Mouse (Mus musculus): Measurements from ENCODE around the gene Slc35f3. TPM values are rescaled to one million over a fixed set of nuclear protein-coding genes. Genes with fewer than 3 reads are reported as not detected.

Slc35f3 gene
- total and polyA plus RNA-seq, 2 experiments from 2014 or later, result 6.1 to 6.5 TPM

- WGBS, result 80% methylated on average over 3 of the region's 3 CpGs
- no peaks in the 10 kb centered on the region for H3K9me3 ChIP-seq (ENCODE audit: low read length)
- ATAC-seq, result no peak
- peaks cover 5% of the 10 kb centered on the region for H3K4me1 ChIP-seq (ENCODE audit: insufficient read depth, low read length)
- H3K27ac ChIP-seq, result no peak overlapping the region
- H3K27me3 ChIP-seq (ENCODE audit: insufficient read depth, low read length), result no peaks in the 10 kb centered on the region
- no peak overlapping the region for H3K9ac ChIP-seq (replicated peaks; ENCODE audit: low read length)
- no peak overlapping the region for H3K4me2 ChIP-seq (ENCODE audit: low read depth, low read length)
- TF ChIP-seq CTCF (IDR thresholded peaks at IDR 0.05; ENCODE audit: low read depth), result no peak
- H3K36me3 ChIP-seq (ENCODE audit: insufficient read depth, low read length), result peaks cover 6% of the 10 kb centered on the region
- no peak for DNase-seq (ENCODE audit: low spot score)
- no peak overlapping the region for H3K4me3 ChIP-seq (ENCODE audit: low read length)
Observed at GRCm38 (mm10) chr8:126420834-126421233, 122.5 kb downstream of the Slc35f3 start.

- TF ChIP-seq CTCF (IDR thresholded peaks at IDR 0.05; ENCODE audit: low read depth), result no peak
- under 1% methylated on average over 61 of the region's 61 CpGs for WGBS
Observed at GRCm38 (mm10) chr8:126422174-126422919, 124.0 kb downstream of the Slc35f3 start, which contains the start of gene Coa6. Gene Coa6 (plus strand): TSS chr8:126422515.

GRCm38 (mm10) chr8:126422920-126423300 lies 124.6 kb downstream of the Slc35f3 start:
- TF ChIP-seq CTCF (IDR thresholded peaks at IDR 0.05; ENCODE audit: low read depth), result no peak
- ATAC-seq (peak; percentile 63), DNase-seq (ENCODE audit: low spot score) (peak; percentile 57)
- Histone ChIP-seq H3K36me3 (ENCODE audit: insufficient read depth, low read length) (peaks cover 26% of the 10 kb centered on the region), H3K27ac (peak overlapping the region; percentile 80), H3K4me3 (ENCODE audit: low read length) (peak overlapping the region; percentile 64), H3K4me2 (ENCODE audit: low read depth, low read length) (peak overlapping the region; percentile 84), H3K4me1 (ENCODE audit: insufficient read depth, low read length) (peaks cover 5% of the 10 kb centered on the region), H3K9ac (replicated peaks; ENCODE audit: low read length) (peak overlapping the region; percentile 70), H3K27me3 (ENCODE audit: insufficient read depth, low read length) (no peaks in the 10 kb centered on the region), H3K9me3 (ENCODE audit: low read length) (no peaks in the 10 kb centered on the region)
- WGBS, result 6% methylated on average over 9 of the region's 9 CpGs

More at GRCm38 (mm10) chr8:126422174-126422919, 124.0 kb downstream of the Slc35f3 start, which contains the start of gene Coa6:
- no peaks in the 10 kb centered on the region for H3K27me3 ChIP-seq (ENCODE audit: insufficient read depth, low read length)
- DNase-seq (ENCODE audit: low spot score) (peak; percentile 99), ATAC-seq (peak; percentile 98)
- peak within 1 kb of the TSS; percentile 84 for H3K4me2 ChIP-seq (ENCODE audit: low read depth, low read length)
- H3K27ac ChIP-seq, result peak within 1 kb of the TSS; percentile 80
- no peaks in the 10 kb centered on the region for H3K9me3 ChIP-seq (ENCODE audit: low read length)
- H3K36me3 ChIP-seq (ENCODE audit: insufficient read depth, low read length), result peaks cover 21% of the 10 kb centered on the region
- H3K9ac ChIP-seq (replicated peaks; ENCODE audit: low read length), result peak within 1 kb of the TSS; percentile 70
- peak within 1 kb of the TSS; percentile 64 for H3K4me3 ChIP-seq (ENCODE audit: low read length)
- H3K4me1 ChIP-seq (ENCODE audit: insufficient read depth, low read length), result peaks cover 5% of the 10 kb centered on the region

- no peaks in the 10 kb centered on the region for H3K27me3 ChIP-seq (ENCODE audit: insufficient read depth, low read length)
- no peaks in the 10 kb centered on the region for H3K9me3 ChIP-seq (ENCODE audit: low read length)
- H3K4me1 ChIP-seq (ENCODE audit: insufficient read depth, low read length), result peaks cover 5% of the 10 kb centered on the region
- 76% methylated on average over 4 of the region's 4 CpGs for WGBS
- H3K4me2 ChIP-seq (ENCODE audit: low read depth, low read length), result no peak overlapping the region
- DNase-seq (ENCODE audit: low spot score), result no peak
- ATAC-seq, result no peak
- H3K27ac ChIP-seq, result no peak overlapping the region
- peaks cover 35% of the 10 kb centered on the region for H3K36me3 ChIP-seq (ENCODE audit: insufficient read depth, low read length)
- no peak overlapping the region for H3K9ac ChIP-seq (replicated peaks; ENCODE audit: low read length)
- no peak overlapping the region for H3K4me3 ChIP-seq (ENCODE audit: low read length)
- TF ChIP-seq CTCF (IDR thresholded peaks at IDR 0.05; ENCODE audit: low read depth), result no peak
Observed at GRCm38 (mm10) chr8:126424163-126424562, 125.8 kb downstream of the Slc35f3 start.

GRCm38 (mm10) chr8:126424946-126425345 lies 126.6 kb downstream of the Slc35f3 start:
- H3K4me1 ChIP-seq (ENCODE audit: insufficient read depth, low read length), result peaks cover 5% of the 10 kb centered on the region

GRCm38 (mm10) chr8:126429635-126430034 lies 131.3 kb downstream of the Slc35f3 start:
- DNase-seq (ENCODE audit: low spot score) (no peak), ATAC-seq (no peak)
- 89% methylated on average over 5 of the region's 5 CpGs for WGBS
- TF ChIP-seq CTCF (IDR thresholded peaks at IDR 0.05; ENCODE audit: low read depth), result no peak
- no peak overlapping the region for H3K4me2 ChIP-seq (ENCODE audit: low read depth, low read length)
- H3K27ac ChIP-seq, result no peak overlapping the region
- H3K4me1 ChIP-seq (ENCODE audit: insufficient read depth, low read length), result no peaks in the 10 kb centered on the region
- H3K4me3 ChIP-seq (ENCODE audit: low read length), result no peak overlapping the region
- H3K9me3 ChIP-seq (ENCODE audit: low read length), result no peaks in the 10 kb centered on the region
- H3K36me3 ChIP-seq (ENCODE audit: insufficient read depth, low read length), result peaks cover 50% of the 10 kb centered on the region
- H3K27me3 ChIP-seq (ENCODE audit: insufficient read depth, low read length), result no peaks in the 10 kb centered on the region
- H3K9ac ChIP-seq (replicated peaks; ENCODE audit: low read length), result no peak overlapping the region

More at GRCm38 (mm10) chr8:126424946-126425345, 126.6 kb downstream of the Slc35f3 start:
- no peak overlapping the region for H3K9ac ChIP-seq (replicated peaks; ENCODE audit: low read length)
- WGBS, result 71% methylated on average over 1 of the region's 1 CpGs
- TF ChIP-seq CTCF (IDR thresholded peaks at IDR 0.05; ENCODE audit: low read depth), result no peak
- H3K27me3 ChIP-seq (ENCODE audit: insufficient read depth, low read length), result no peaks in the 10 kb centered on the region
- H3K36me3 ChIP-seq (ENCODE audit: insufficient read depth, low read length), result peaks cover 43% of the 10 kb centered on the region
- no peak overlapping the region for H3K4me2 ChIP-seq (ENCODE audit: low read depth, low read length)
- no peaks in the 10 kb centered on the region for H3K9me3 ChIP-seq (ENCODE audit: low read length)
- ATAC-seq (no peak), DNase-seq (ENCODE audit: low spot score) (no peak)
- H3K27ac ChIP-seq, result no peak overlapping the region
- no peak overlapping the region for H3K4me3 ChIP-seq (ENCODE audit: low read length)

- H3K36me3 ChIP-seq (ENCODE audit: insufficient read depth, low read length), result peaks cover 45% of the 10 kb centered on the region
- ATAC-seq (no peak), DNase-seq (ENCODE audit: low spot score) (peak; percentile 53)
- WGBS, result 86% methylated on average over 7 of the region's 7 CpGs
- H3K27ac ChIP-seq, result no peak overlapping the region
- H3K27me3 ChIP-seq (ENCODE audit: insufficient read depth, low read length), result no peaks in the 10 kb centered on the region
- H3K4me1 ChIP-seq (ENCODE audit: insufficient read depth, low read length), result no peaks in the 10 kb centered on the region
- H3K4me3 ChIP-seq (ENCODE audit: low read length), result no peak overlapping the region
- H3K4me2 ChIP-seq (ENCODE audit: low read depth, low read length), result no peak overlapping the region
- peak; percentile 53 for TF ChIP-seq CTCF (IDR thresholded peaks at IDR 0.05; ENCODE audit: low read depth)
- H3K9ac ChIP-seq (replicated peaks; ENCODE audit: low read length), result no peak overlapping the region
- no peaks in the 10 kb centered on the region for H3K9me3 ChIP-seq (ENCODE audit: low read length)
Observed at GRCm38 (mm10) chr8:126433827-126434226, 135.5 kb downstream of the Slc35f3 start.
